Mouse (Mus musculus) forebrain, embryonic 12.5 days (tissue): ENCODE data around the gene Rps15. TPM values are rescaled to one million over a fixed set of nuclear protein-coding genes. Genes with fewer than 3 reads are reported as not detected.
A peak's percentile ranks its signal among the peaks of the same experiment; 100 is the strongest.

ENCODE experiments used
- ATAC-seq: fragments of 200-750 bp; cut with Nextera tagmentation; 2 replicates; pipeline ENCODE4 v1.8.0; 2017; ENCODE audit warnings: moderate TSS enrichment; ENCODE audit not compliant: low FRiP score
- H3K27ac ChIP-seq: fragments of 300-500 bp; sonication (generic); 2 replicates; pipeline ENCODE4 v1.5.1; 2016; ENCODE audit warnings: mild to moderate bottlenecking
- H3K27me3 ChIP-seq: fragments of 300-500 bp; sonication (generic); 2 replicates; pipeline ENCODE4 v1.6.1; 2016; ENCODE audit warnings: mild to moderate bottlenecking
- H3K36me3 ChIP-seq: fragments of 300-500 bp; sonication (generic); replicated peaks from 2 replicates; pipeline ENCODE4 v1.6.1; 2016; ENCODE audit warnings: mild to moderate bottlenecking
- H3K4me1 ChIP-seq: fragments of 300-500 bp; sonication (generic); 2 replicates; pipeline ENCODE4 v1.6.1; 2016
- H3K4me2 ChIP-seq: fragments of 300-500 bp; sonication (generic); 2 replicates; pipeline ENCODE4 v1.6.1; 2016; ENCODE audit warnings: mild to moderate bottlenecking, moderate library complexity
- H3K4me3 ChIP-seq: fragments of 300-500 bp; sonication (generic); replicated peaks from 2 replicates; pipeline ENCODE4 v1.5.1; 2016; ENCODE audit warnings: mild to moderate bottlenecking
- H3K9ac ChIP-seq: fragments of 300-500 bp; sonication (generic); 2 replicates; pipeline ENCODE4 v1.6.1; 2016; ENCODE audit warnings: mild to moderate bottlenecking
- H3K9me3 ChIP-seq: fragments of 300-500 bp; sonication (generic); 2 replicates; pipeline ENCODE4 v1.6.1; 2016
- WGBS: fragments of 180-500 bp; shearing (Covaris S2); methylation state at CpG from one replicate; pipeline ENCODE4 v1.1.7; 2016; 5-methylcytosine and 5-hydroxymethylcytosine counted together
- polyA plus RNA-seq: library from polyadenylated mRNA; unstranded; fragments of >200 nt; fragmentation: Nextera tagmentation; extraction: Ambion mirVana; gene quantifications from 2 replicates; pipeline ENCODE4 v1.2.1, GENCODE M21; 2016

The Rps15 gene
- polyA plus RNA-seq, 1 experiment from 2014 or later: 760 TPM

GRCm38 (mm10) chr10:80262776-80263365, 29.4 kb upstream of the Rps15 start:
- Histone ChIP-seq H3K9ac (no peak overlapping the region), H3K27ac (no peak overlapping the region), H3K9me3 (no peaks in the 10 kb centered on the region), H3K27me3 (no peaks in the 10 kb centered on the region), H3K4me1 (peaks cover 59% of the 10 kb centered on the region), H3K36me3 (peaks cover 17% of the 10 kb centered on the region; the same call in 1 of the 2 replicates), H3K4me2 (no peak overlapping the region), H3K4me3 (no peak overlapping the region)
- no peak for ATAC-seq
- 94% methylated on average over 10 of the region's 10 CpGs for WGBS

- H3K4me1 ChIP-seq: peaks cover 63% of the 10 kb centered on the region
Measured at GRCm38 (mm10) chr10:80264341-80265148, 27.7 kb upstream of the Rps15 start.

DNA sequence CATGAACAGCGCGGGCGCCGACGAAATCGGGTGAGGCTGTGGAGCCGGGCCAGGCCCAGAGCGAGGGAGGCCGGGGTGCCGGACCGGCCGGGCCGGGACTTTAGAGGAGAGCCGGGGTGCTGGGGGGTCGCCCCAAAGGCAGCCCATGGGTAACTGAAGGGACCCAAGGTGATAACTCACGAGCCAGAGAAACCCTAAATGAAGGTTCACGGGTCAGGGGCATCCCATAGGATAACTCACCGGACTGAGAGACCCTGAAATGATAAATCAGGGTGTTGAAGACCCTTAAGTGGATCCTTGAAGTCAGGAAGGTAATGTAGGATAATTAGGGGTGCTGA, 27.1 kb upstream of the Rps15 start:
- peak overlapping the region; percentile 80 for H3K4me3 ChIP-seq
- peak overlapping the region; percentile 77 for H3K4me2 ChIP-seq
- WGBS: 2% methylated on average over 18 of the region's 18 CpGs
- H3K4me1 ChIP-seq: peaks cover 57% of the 10 kb centered on the region
- no peaks in the 10 kb centered on the region for H3K9me3 ChIP-seq
- H3K36me3 ChIP-seq: peaks cover 17% of the 10 kb centered on the region
- peak overlapping the region; percentile 54 for H3K27ac ChIP-seq
- H3K9ac ChIP-seq: peak overlapping the region; percentile 95
- H3K27me3 ChIP-seq: no peaks in the 10 kb centered on the region
- ATAC-seq: no peak; the same call in 1 of the 2 replicates

More at GRCm38 (mm10) chr10:80264341-80265148, 27.7 kb upstream of the Rps15 start:
- Histone ChIP-seq H3K4me2 (peak overlapping the region; percentile 77), H3K9me3 (no peaks in the 10 kb centered on the region), H3K27ac (peak overlapping the region; percentile 54), H3K4me3 (peak overlapping the region; percentile 80), H3K27me3 (no peaks in the 10 kb centered on the region), H3K9ac (peak overlapping the region; percentile 95), H3K36me3 (peaks cover 13% of the 10 kb centered on the region)
- 1% methylated on average over 81 of the region's 81 CpGs for WGBS
- peak; percentile 63 for ATAC-seq

DNA sequence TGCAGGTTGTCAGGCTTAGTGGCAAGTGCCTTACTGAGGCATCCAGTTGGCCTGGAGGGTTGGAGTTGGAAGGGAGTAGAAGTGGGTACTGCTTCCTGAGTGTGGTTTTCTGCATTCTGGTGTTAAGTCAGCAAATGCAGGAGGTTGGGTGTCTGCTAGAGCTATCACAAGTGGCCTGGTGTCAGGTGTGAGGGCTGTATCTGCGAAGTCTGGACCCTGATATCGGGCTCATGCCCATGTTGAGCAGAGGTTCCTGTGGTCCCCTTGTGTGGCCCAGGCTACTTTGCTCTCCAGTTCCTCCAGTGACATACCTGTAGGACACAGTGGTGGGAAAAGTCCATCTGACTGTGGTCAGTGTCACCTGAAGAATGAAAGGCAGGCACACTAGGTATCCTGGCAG, 22.2 kb upstream of the Rps15 start:
- no peak overlapping the region for H3K27ac ChIP-seq
- ATAC-seq: no peak
- WGBS: 97% methylated on average over 2 of the region's 2 CpGs
- H3K9me3 ChIP-seq: no peaks in the 10 kb centered on the region
- H3K4me2 ChIP-seq: no peak overlapping the region
- H3K4me3 ChIP-seq: no peak overlapping the region
- peaks cover 43% of the 10 kb centered on the region for H3K36me3 ChIP-seq
- no peak overlapping the region for H3K9ac ChIP-seq
- no peaks in the 10 kb centered on the region for H3K27me3 ChIP-seq
- H3K4me1 ChIP-seq: peaks cover 46% of the 10 kb centered on the region

- Histone ChIP-seq H3K4me2 (no peak overlapping the region), H3K9me3 (no peaks in the 10 kb centered on the region), H3K4me3 (no peak overlapping the region), H3K36me3 (peaks cover 48% of the 10 kb centered on the region), H3K27ac (0 out of 2 replicates have a peak overlapping the region, but pooled peaks have one; percentile 0), H3K27me3 (no peaks in the 10 kb centered on the region), H3K4me1 (peaks cover 43% of the 10 kb centered on the region), H3K9ac (peak overlapping the region; percentile 22; the same call in 1 of the 2 replicates)
- no peak for ATAC-seq
- 84% methylated on average over 6 of the region's 6 CpGs for WGBS
Measured at GRCm38 (mm10) chr10:80270734-80271181, 21.5 kb upstream of the Rps15 start.

- Histone ChIP-seq H3K27me3 (no peaks in the 10 kb centered on the region), H3K27ac (no peak overlapping the region), H3K36me3 (peaks cover 54% of the 10 kb centered on the region), H3K4me2 (no peak overlapping the region), H3K4me1 (peaks cover 38% of the 10 kb centered on the region), H3K9ac (peak overlapping the region; percentile 22; the same call in 1 of the 2 replicates), H3K9me3 (no peaks in the 10 kb centered on the region), H3K4me3 (no peak overlapping the region)
- ATAC-seq: no peak
- 82% methylated on average over 5 of the region's 5 CpGs for WGBS
Measured at GRCm38 (mm10) chr10:80271186-80271843, 20.9 kb upstream of the Rps15 start.

- Histone ChIP-seq H3K4me2 (no peak overlapping the region), H3K27me3 (no peaks in the 10 kb centered on the region), H3K4me3 (no peak overlapping the region), H3K36me3 (peaks cover 61% of the 10 kb centered on the region), H3K4me1 (peaks cover 31% of the 10 kb centered on the region), H3K9ac (no peak overlapping the region), H3K9me3 (no peaks in the 10 kb centered on the region), H3K27ac (no peak overlapping the region)
- 90% methylated on average over 8 of the region's 8 CpGs for WGBS
- no peak for ATAC-seq
Measured at GRCm38 (mm10) chr10:80271870-80272585, 20.2 kb upstream of the Rps15 start.

DNA sequence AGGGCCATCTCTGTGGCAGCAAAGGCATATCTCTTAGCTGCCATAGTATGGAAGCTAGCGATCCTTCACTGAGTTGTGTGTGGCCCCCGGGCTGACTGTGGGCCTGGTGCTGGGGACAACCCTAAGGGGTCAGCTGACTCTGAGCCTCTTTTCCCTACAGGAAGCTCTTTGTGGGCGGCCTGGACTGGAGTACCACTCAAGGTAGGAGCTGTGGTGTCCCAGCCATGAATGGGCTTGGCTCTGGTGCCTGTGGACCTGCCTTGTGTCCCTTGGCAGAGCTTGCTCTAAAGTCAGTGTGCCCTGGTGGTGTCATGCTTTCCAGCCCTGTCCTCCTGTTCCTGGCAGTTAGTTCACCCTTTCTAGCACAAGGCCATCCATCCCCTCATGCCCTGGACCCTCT, 18.4 kb upstream of the Rps15 start:
- H3K4me3 ChIP-seq: no peak overlapping the region
- H3K27ac ChIP-seq: no peak overlapping the region
- H3K9me3 ChIP-seq: no peaks in the 10 kb centered on the region
- no peak overlapping the region for H3K9ac ChIP-seq
- no peak overlapping the region for H3K4me2 ChIP-seq
- no peak for ATAC-seq
- H3K36me3 ChIP-seq: peaks cover 71% of the 10 kb centered on the region
- 94% methylated on average over 3 of the region's 3 CpGs for WGBS
- no peaks in the 10 kb centered on the region for H3K27me3 ChIP-seq
- peaks cover 12% of the 10 kb centered on the region for H3K4me1 ChIP-seq

DNA sequence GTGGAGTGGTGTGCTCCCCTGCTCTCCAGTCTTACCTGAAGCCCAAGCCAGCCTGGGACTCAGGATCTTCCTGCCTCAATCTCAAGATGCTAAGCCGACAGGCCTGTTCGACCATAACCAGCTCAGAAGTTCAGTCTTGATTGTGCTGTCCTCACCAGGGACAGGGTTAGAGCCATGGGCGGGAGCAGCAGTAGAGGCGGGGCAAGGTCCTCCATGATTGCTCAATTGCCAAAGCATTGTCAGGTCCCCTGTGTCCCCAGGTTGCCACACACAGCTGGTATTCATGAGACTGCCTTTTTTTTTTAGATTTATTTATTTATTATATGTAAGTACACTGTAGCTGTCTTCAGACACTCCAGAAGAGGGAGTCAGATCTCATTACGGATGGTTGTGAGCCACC, 16.0 kb upstream of the Rps15 start:
- Histone ChIP-seq H3K9ac (no peak overlapping the region), H3K9me3 (no peaks in the 10 kb centered on the region), H3K27me3 (no peaks in the 10 kb centered on the region), H3K4me1 (no peaks in the 10 kb centered on the region; the same call in 1 of the 2 replicates), H3K36me3 (peaks cover 80% of the 10 kb centered on the region), H3K4me3 (no peak overlapping the region), H3K27ac (no peak overlapping the region), H3K4me2 (no peak overlapping the region)
- WGBS: 88% methylated on average over 5 of the region's 5 CpGs
- ATAC-seq: no peak

DNA sequence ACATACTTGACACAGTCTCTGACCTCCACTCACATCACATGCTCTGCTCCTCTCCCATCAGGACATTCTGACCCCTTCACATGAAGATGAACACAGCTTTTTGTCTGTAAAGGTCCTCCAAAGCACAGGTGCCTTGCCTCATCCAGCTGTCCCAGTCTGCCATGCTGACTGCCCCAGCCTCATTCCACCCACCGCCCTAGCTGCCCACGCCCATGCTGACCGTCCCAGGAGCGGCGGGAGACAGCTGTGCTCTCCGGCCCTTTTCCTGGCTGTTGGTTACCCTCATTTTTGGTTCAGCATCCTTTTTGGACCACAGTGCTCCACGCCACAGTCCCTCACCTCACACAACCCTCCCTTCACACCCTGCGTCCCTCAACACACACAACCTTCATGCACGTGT, 13.9 kb upstream of the Rps15 start:
- no peak overlapping the region for H3K27ac ChIP-seq
- no peaks in the 10 kb centered on the region for H3K9me3 ChIP-seq
- H3K27me3 ChIP-seq: no peaks in the 10 kb centered on the region
- H3K9ac ChIP-seq: no peak overlapping the region
- H3K4me1 ChIP-seq: peaks cover 4% of the 10 kb centered on the region; the same call in 1 of the 2 replicates
- peaks cover 96% of the 10 kb centered on the region for H3K36me3 ChIP-seq
- H3K4me3 ChIP-seq: no peak overlapping the region
- 96% methylated on average over 9 of the region's 9 CpGs for WGBS
- H3K4me2 ChIP-seq: no peak overlapping the region
- no peak for ATAC-seq

DNA sequence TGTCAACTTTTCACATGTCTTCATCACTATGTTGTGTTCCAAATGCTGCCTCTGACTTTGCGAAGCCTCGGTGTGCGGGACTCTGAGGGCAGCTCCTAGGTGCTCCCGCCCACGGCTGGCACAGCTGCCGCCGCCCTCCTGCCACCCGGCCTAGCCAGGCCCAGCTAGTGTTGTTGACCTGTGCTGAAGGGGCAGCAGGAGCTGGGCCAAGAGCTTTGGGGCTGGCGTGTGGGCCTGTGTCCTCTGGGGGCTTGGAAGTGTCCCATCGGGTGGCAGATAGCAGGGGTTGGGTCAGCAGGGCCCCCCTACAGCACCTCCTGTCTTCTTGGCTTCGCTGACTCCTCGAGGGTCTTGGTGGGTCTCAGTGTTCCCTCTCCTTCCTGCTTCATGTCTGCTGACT, 13.0 kb upstream of the Rps15 start:
- Histone ChIP-seq H3K4me1 (peaks cover 4% of the 10 kb centered on the region; the same call in 1 of the 2 replicates), H3K4me3 (no peak overlapping the region), H3K9ac (no peak overlapping the region), H3K27ac (no peak overlapping the region), H3K36me3 (peaks cover 97% of the 10 kb centered on the region), H3K9me3 (no peaks in the 10 kb centered on the region), H3K27me3 (no peaks in the 10 kb centered on the region), H3K4me2 (no peak overlapping the region)
- no peak for ATAC-seq
- WGBS: 97% methylated on average over 12 of the region's 12 CpGs

DNA sequence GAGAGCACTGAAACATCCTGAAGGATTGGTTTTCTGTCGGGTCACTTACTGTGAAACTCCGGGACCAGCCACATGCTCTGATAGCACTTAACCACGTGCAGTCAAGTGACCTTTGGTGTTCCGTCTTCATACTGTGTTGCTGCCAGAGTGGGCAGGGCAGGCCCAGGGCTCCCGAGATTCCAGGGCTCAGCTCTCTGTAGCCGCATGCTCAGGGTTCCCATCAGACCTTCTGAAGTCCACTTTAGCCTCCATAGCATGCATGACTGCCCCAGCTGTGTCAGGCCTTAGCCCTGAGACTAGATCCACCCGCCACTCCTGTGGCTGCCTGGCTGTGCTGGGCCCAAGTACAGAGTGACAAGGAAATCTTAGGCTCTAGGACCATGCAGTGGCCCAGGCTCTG, 10.9 kb upstream of the Rps15 start:
- 89% methylated on average over 7 of the region's 7 CpGs for WGBS
- no peak overlapping the region for H3K9ac ChIP-seq
- H3K27ac ChIP-seq: no peak overlapping the region
- H3K27me3 ChIP-seq: no peaks in the 10 kb centered on the region
- ATAC-seq: no peak
- no peak overlapping the region for H3K4me2 ChIP-seq
- H3K4me3 ChIP-seq: no peak overlapping the region
- H3K36me3 ChIP-seq: peaks cover 98% of the 10 kb centered on the region
- peaks cover 4% of the 10 kb centered on the region; the same call in 1 of the 2 replicates for H3K4me1 ChIP-seq
- H3K9me3 ChIP-seq: no peaks in the 10 kb centered on the region
